Mouse (Mus musculus): Measurements from ENCODE around the gene Gm6408. TPM values are rescaled to one million over a fixed set of nuclear protein-coding genes. Genes with fewer than 3 reads are reported as not detected.
"Not testable (repeated sequence)": the region's sequence is repeated elsewhere in the genome, so short reads cannot be mapped to it uniquely, and the experiment has no call there.

Gm6408 gene
- polyA plus RNA-seq, 1 experiment from 2014 or later, result not detected

DNA sequence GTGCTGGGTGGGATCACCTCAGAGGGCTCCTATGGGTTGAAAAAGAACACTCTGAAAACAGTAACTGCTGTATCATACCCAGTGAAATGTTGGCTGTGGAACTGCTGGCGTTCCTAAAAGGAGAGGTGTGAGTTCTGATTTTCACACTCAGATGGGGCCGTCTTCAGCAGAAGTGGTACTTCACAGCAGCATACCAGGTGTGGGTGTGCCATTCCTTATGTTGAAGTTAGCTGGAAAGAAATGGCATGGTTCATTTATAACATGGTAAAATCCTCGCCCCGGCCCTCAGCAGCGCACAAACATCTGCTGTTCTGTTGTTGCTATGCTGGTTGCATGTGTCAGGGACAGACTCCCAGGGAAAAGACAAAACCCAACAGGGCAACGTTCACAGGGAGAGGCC lies 28.2 kb upstream of the Gm6408 start:
- Histone ChIP-seq H3K9ac (replicated peaks; ENCODE audit: low read depth, low read length) (no peak overlapping the region), H3K9me3 (ENCODE audit: control insufficient read depth, low read depth, low read length) (no peaks in the 10 kb centered on the region), H3K4me2 (replicated peaks; ENCODE audit: low read depth, low read length) (no peak overlapping the region), H3K36me3 (ENCODE audit: control insufficient read depth, insufficient read depth, low read length) (no peaks in the 10 kb centered on the region), H3K27ac (ENCODE audit: low read length) (no peak overlapping the region), H3K4me3 (ENCODE audit: low read depth, low read length) (no peak overlapping the region), H3K4me1 (ENCODE audit: control insufficient read depth, insufficient read depth, low read length) (no peaks in the 10 kb centered on the region), H3K27me3 (ENCODE audit: control insufficient read depth, insufficient read depth, low read length) (no peaks in the 10 kb centered on the region)
- no peak for ATAC-seq (ENCODE audit: insufficient number of reproducible peaks, insufficient read depth, low FRiP score, low read depth)
- 90% methylated on average over 6 of the region's 6 CpGs for WGBS

GRCm38 (mm10) chr5:146461612-146462011 lies 20.2 kb upstream of the Gm6408 start:
- Histone ChIP-seq H3K9ac (replicated peaks; ENCODE audit: low read depth, low read length) (no peak overlapping the region), H3K4me1 (ENCODE audit: control insufficient read depth, insufficient read depth, low read length) (no peaks in the 10 kb centered on the region), H3K27ac (ENCODE audit: low read length) (no peak overlapping the region), H3K9me3 (ENCODE audit: control insufficient read depth, low read depth, low read length) (no peaks in the 10 kb centered on the region), H3K4me3 (ENCODE audit: low read depth, low read length) (no peak overlapping the region), H3K27me3 (ENCODE audit: control insufficient read depth, insufficient read depth, low read length) (no peaks in the 10 kb centered on the region), H3K36me3 (ENCODE audit: control insufficient read depth, insufficient read depth, low read length) (no peaks in the 10 kb centered on the region), H3K4me2 (replicated peaks; ENCODE audit: low read depth, low read length) (no peak overlapping the region)
- 81% methylated on average over 8 of the region's 8 CpGs for WGBS
- ATAC-seq (ENCODE audit: insufficient number of reproducible peaks, insufficient read depth, low FRiP score, low read depth), result no peak

- Histone ChIP-seq H3K27ac (ENCODE audit: low read length) (no peak overlapping the region), H3K27me3 (ENCODE audit: control insufficient read depth, insufficient read depth, low read length) (no peaks in the 10 kb centered on the region), H3K36me3 (ENCODE audit: control insufficient read depth, insufficient read depth, low read length) (no peaks in the 10 kb centered on the region), H3K4me1 (ENCODE audit: control insufficient read depth, insufficient read depth, low read length) (no peaks in the 10 kb centered on the region), H3K9me3 (ENCODE audit: control insufficient read depth, low read depth, low read length) (no peaks in the 10 kb centered on the region), H3K9ac (replicated peaks; ENCODE audit: low read depth, low read length) (no peak overlapping the region), H3K4me3 (ENCODE audit: low read depth, low read length) (no peak overlapping the region), H3K4me2 (replicated peaks; ENCODE audit: low read depth, low read length) (no peak overlapping the region)
- ATAC-seq (ENCODE audit: insufficient number of reproducible peaks, insufficient read depth, low FRiP score, low read depth), result no peak
- WGBS, result 93% methylated on average over 19 of the region's 19 CpGs
Observed at GRCm38 (mm10) chr5:146466663-146467062, 15.1 kb upstream of the Gm6408 start.

GRCm38 (mm10) chr5:146468311-146468710 lies 13.5 kb upstream of the Gm6408 start:
- 92% methylated on average over 9 of the region's 9 CpGs for WGBS
- ATAC-seq (ENCODE audit: insufficient number of reproducible peaks, insufficient read depth, low FRiP score, low read depth), result no peak

GRCm38 (mm10) chr5:146470821-146471220 lies 10.9 kb upstream of the Gm6408 start:
- no peak overlapping the region for H3K4me2 ChIP-seq (replicated peaks; ENCODE audit: low read depth, low read length)
- H3K9me3 ChIP-seq (ENCODE audit: control insufficient read depth, low read depth, low read length), result no peaks in the 10 kb centered on the region
- no peaks in the 10 kb centered on the region for H3K27me3 ChIP-seq (ENCODE audit: control insufficient read depth, insufficient read depth, low read length)
- no peak overlapping the region for H3K9ac ChIP-seq (replicated peaks; ENCODE audit: low read depth, low read length)
- no peak overlapping the region for H3K4me3 ChIP-seq (ENCODE audit: low read depth, low read length)
- no peak overlapping the region for H3K27ac ChIP-seq (ENCODE audit: low read length)
- 83% methylated on average over 9 of the region's 9 CpGs for WGBS
- H3K36me3 ChIP-seq (ENCODE audit: control insufficient read depth, insufficient read depth, low read length), result no peaks in the 10 kb centered on the region
- no peak for ATAC-seq (ENCODE audit: insufficient number of reproducible peaks, insufficient read depth, low FRiP score, low read depth)
- no peaks in the 10 kb centered on the region for H3K4me1 ChIP-seq (ENCODE audit: control insufficient read depth, insufficient read depth, low read length)

More at GRCm38 (mm10) chr5:146468311-146468710, 13.5 kb upstream of the Gm6408 start:
- H3K4me1 ChIP-seq (ENCODE audit: control insufficient read depth, insufficient read depth, low read length), result no peaks in the 10 kb centered on the region
- H3K27ac ChIP-seq (ENCODE audit: low read length), result no peak overlapping the region
- no peaks in the 10 kb centered on the region for H3K27me3 ChIP-seq (ENCODE audit: control insufficient read depth, insufficient read depth, low read length)
- H3K4me3 ChIP-seq (ENCODE audit: low read depth, low read length), result no peak overlapping the region
- no peaks in the 10 kb centered on the region for H3K9me3 ChIP-seq (ENCODE audit: control insufficient read depth, low read depth, low read length)
- H3K4me2 ChIP-seq (replicated peaks; ENCODE audit: low read depth, low read length), result no peak overlapping the region
- no peaks in the 10 kb centered on the region for H3K36me3 ChIP-seq (ENCODE audit: control insufficient read depth, insufficient read depth, low read length)
- H3K9ac ChIP-seq (replicated peaks; ENCODE audit: low read depth, low read length), result no peak overlapping the region

DNA sequence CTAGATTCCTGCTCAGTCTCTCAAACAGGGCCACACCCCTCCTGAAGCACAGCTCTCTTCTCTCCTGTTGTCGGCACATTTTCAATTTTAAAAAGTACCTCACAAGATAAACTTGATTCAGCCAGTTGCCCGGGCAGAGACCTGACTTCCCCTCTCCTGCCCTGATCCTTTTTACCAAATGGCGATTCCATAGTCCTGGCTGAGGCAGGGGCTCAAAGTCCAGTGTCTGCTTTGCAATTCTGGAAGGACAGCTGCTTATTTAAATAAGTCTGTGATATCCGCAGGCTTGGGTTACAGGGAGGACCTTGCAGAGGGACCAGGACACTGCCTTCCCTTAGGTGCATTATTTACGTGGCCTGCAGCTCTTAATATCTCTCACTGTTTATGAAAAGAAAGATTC lies 10.5 kb upstream of the Gm6408 start:
- Histone ChIP-seq H3K4me2 (replicated peaks; ENCODE audit: low read depth, low read length) (no peak overlapping the region), H3K27me3 (ENCODE audit: control insufficient read depth, insufficient read depth, low read length) (no peaks in the 10 kb centered on the region), H3K4me1 (ENCODE audit: control insufficient read depth, insufficient read depth, low read length) (no peaks in the 10 kb centered on the region), H3K9ac (replicated peaks; ENCODE audit: low read depth, low read length) (no peak overlapping the region), H3K4me3 (ENCODE audit: low read depth, low read length) (no peak overlapping the region), H3K27ac (ENCODE audit: low read length) (no peak overlapping the region), H3K9me3 (ENCODE audit: control insufficient read depth, low read depth, low read length) (no peaks in the 10 kb centered on the region), H3K36me3 (ENCODE audit: control insufficient read depth, insufficient read depth, low read length) (no peaks in the 10 kb centered on the region)
- WGBS, result 62% methylated on average over 5 of the region's 5 CpGs
- ATAC-seq (ENCODE audit: insufficient number of reproducible peaks, insufficient read depth, low FRiP score, low read depth), result no peak

DNA sequence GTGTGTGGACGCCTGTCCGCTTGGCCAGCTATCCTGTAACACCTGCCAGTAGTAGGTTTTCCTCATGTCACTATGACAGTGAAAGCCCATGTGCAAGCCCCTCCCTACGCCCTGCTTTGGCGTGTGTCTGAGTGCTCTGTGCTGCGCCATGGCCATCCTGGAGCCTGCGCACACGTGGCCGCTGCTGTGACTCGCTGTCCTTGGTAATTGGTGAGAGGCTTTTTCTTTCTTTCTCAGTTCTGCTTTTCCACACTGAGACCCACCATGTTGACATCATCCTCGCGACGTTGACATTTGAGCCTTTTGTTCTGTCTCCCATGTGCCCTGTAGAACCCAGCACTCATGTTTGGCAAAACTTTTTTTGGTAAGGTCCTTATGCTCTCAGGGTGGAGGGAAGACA lies 9.9 kb upstream of the Gm6408 start:
- H3K9ac ChIP-seq (replicated peaks; ENCODE audit: low read depth, low read length), result no peak overlapping the region
- WGBS, result 93% methylated on average over 12 of the region's 12 CpGs

GRCm38 (mm10) chr5:146479564-146479963 lies 2.2 kb upstream of the Gm6408 start:
- H3K4me2 ChIP-seq (replicated peaks; ENCODE audit: low read depth, low read length); H3K9me3 ChIP-seq (ENCODE audit: control insufficient read depth, low read depth, low read length); H3K4me3 ChIP-seq (ENCODE audit: low read depth, low read length); H3K27ac ChIP-seq (ENCODE audit: low read length); H3K4me1 ChIP-seq (ENCODE audit: control insufficient read depth, insufficient read depth, low read length); H3K9ac ChIP-seq (replicated peaks; ENCODE audit: low read depth, low read length); H3K36me3 ChIP-seq (ENCODE audit: control insufficient read depth, insufficient read depth, low read length); ATAC-seq (ENCODE audit: insufficient number of reproducible peaks, insufficient read depth, low FRiP score, low read depth); H3K27me3 ChIP-seq (ENCODE audit: control insufficient read depth, insufficient read depth, low read length): not testable (repeated sequence)
- 10% methylated on average over 4 of the region's 4 CpGs for WGBS

More for the DNA sequence above, 9.9 kb upstream of the Gm6408 start:
- no peak overlapping the region for H3K27ac ChIP-seq (ENCODE audit: low read length)
- no peak overlapping the region for H3K4me2 ChIP-seq (replicated peaks; ENCODE audit: low read depth, low read length)
- no peaks in the 10 kb centered on the region for H3K9me3 ChIP-seq (ENCODE audit: control insufficient read depth, low read depth, low read length)
- no peak overlapping the region for H3K4me3 ChIP-seq (ENCODE audit: low read depth, low read length)
- no peak for ATAC-seq (ENCODE audit: insufficient number of reproducible peaks, insufficient read depth, low FRiP score, low read depth)
- H3K36me3 ChIP-seq (ENCODE audit: control insufficient read depth, insufficient read depth, low read length), result no peaks in the 10 kb centered on the region
- H3K4me1 ChIP-seq (ENCODE audit: control insufficient read depth, insufficient read depth, low read length), result no peaks in the 10 kb centered on the region
- H3K27me3 ChIP-seq (ENCODE audit: control insufficient read depth, insufficient read depth, low read length), result no peaks in the 10 kb centered on the region

- not testable (repeated sequence) for H3K36me3 ChIP-seq (ENCODE audit: control insufficient read depth, insufficient read depth, low read length); H3K27me3 ChIP-seq (ENCODE audit: control insufficient read depth, insufficient read depth, low read length); H3K4me3 ChIP-seq (ENCODE audit: low read depth, low read length); H3K9ac ChIP-seq (replicated peaks; ENCODE audit: low read depth, low read length); ATAC-seq (ENCODE audit: insufficient number of reproducible peaks, insufficient read depth, low FRiP score, low read depth); H3K9me3 ChIP-seq (ENCODE audit: control insufficient read depth, low read depth, low read length); H3K4me2 ChIP-seq (replicated peaks; ENCODE audit: low read depth, low read length); H3K4me1 ChIP-seq (ENCODE audit: control insufficient read depth, insufficient read depth, low read length); H3K27ac ChIP-seq (ENCODE audit: low read length)
- WGBS, result 8% methylated on average over 3 of the region's 4 CpGs
Observed at GRCm38 (mm10) chr5:146488959-146489358, 7.2 kb downstream of the Gm6408 start.

Data from stomach, embryonic 14.5 days (tissue).